Mouse (Mus musculus) CH12.LX (cell line): Measurements from ENCODE around the gene Dnajc30.

Experiments used
- CTCF ChIP-seq, 2 experiments: IDR thresholded peaks in 1 of 2; conservative IDR thresholded peaks in 1 of 2; 2 replicates each; pipeline ENCODE4 v1.5.1; 2011 to 2012; ENCODE audit warnings: low read depth in 2 of 2, low read length in 2 of 2, improper control_type of control experiment in 1 of 2, inconsistent platforms in 1 of 2, mild to moderate bottlenecking in 1 of 2, moderate library complexity in 1 of 2
- EP300 ChIP-seq: IDR thresholded peaks from 2 replicates; pipeline ENCODE4 v1.6.1; 2011; ENCODE audit warnings: low read length, improper control_type of control experiment
- MAX ChIP-seq: IDR thresholded peaks from 2 replicates; pipeline ENCODE4 v1.6.1; 2011; ENCODE audit warnings: low read length, improper control_type of control experiment
- POLR2AphosphoS2 ChIP-seq: IDR thresholded peaks from 2 replicates; pipeline ENCODE4 v1.6.1; 2011; ENCODE audit warnings: low read depth, low read length, improper control_type of control experiment
- TCF12 ChIP-seq: IDR thresholded peaks from 2 replicates; pipeline ENCODE4 v1.6.1; 2014; ENCODE audit warnings: low read depth, mild to moderate bottlenecking, inconsistent platforms, low read length, improper control_type of control experiment
- USF1 ChIP-seq: IDR thresholded peaks from 2 replicates; pipeline ENCODE4 v1.6.1; 2014; ENCODE audit warnings: low read depth, mild to moderate bottlenecking, inconsistent platforms, low read length, improper control_type of control experiment

GRCm38 (mm10) chr5:135053356-135053755 lies 10.6 kb upstream of the Dnajc30 start:
- TF ChIP-seq POLR2AphosphoS2 (no peak), MAX (no peak), TCF12 (no peak), CTCF (conservative IDR thresholded peaks at IDR 0.05 in 1 of 2, IDR thresholded peaks at IDR 0.05 in 1 of 2; ENCODE audit: low read depth in 2 of 2, low read length in 2 of 2) (no peak), USF1 (no peak), EP300 (no peak)
